Mouse (Mus musculus) MEL (cell line): ENCODE measurements around the gene P2rx3. TPM values are rescaled to one million over a fixed set of nuclear protein-coding genes. Genes with fewer than 3 reads are reported as not detected.
A peak's percentile ranks its signal among the peaks of the same experiment; 100 is the strongest.

Experiments used
- DNase-seq: peaks from one replicate; pipeline ENCODE4 v3.0.0; 2011; ENCODE audit warnings: low read depth, low spot score
- H3K27ac ChIP-seq: 2 replicates; pipeline ENCODE4 v1.5.1; 2012; ENCODE audit warnings: low read depth, mild to moderate bottlenecking, control low read depth, low read length, moderate library complexity; ENCODE audit not compliant: control insufficient read depth
- H3K27me3 ChIP-seq, 2 experiments: fragments of 150-350 bp in 1 of 2; sonication (generic) in 1 of 2; 2 replicates each; pipeline ENCODE4 v1.6.1; 2012; ENCODE audit warnings: low read length in 2 of 2, mild to moderate bottlenecking in 2 of 2, improper control_type of control experiment in 1 of 2, moderate library complexity in 1 of 2; ENCODE audit not compliant: insufficient read depth in 2 of 2, control insufficient read depth in 1 of 2
- H3K36me3 ChIP-seq, 2 experiments: 2 replicates each; pipeline ENCODE4 v1.6.1; 2012 to 2014; ENCODE audit warnings: low read length in 2 of 2, improper control_type of control experiment in 1 of 2, inconsistent platforms in 1 of 2, mild to moderate bottlenecking in 1 of 2; ENCODE audit not compliant: insufficient read depth in 2 of 2, control insufficient read depth in 1 of 2
- H3K4me1 ChIP-seq, 2 experiments: fragments of 150-350 bp in 1 of 2; sonication (generic) in 1 of 2; 2 replicates each; pipeline ENCODE4 v1.6.1; 2012; ENCODE audit warnings: low read length in 2 of 2, improper control_type of control experiment in 1 of 2, mild to moderate bottlenecking in 1 of 2; ENCODE audit not compliant: insufficient read depth in 2 of 2, control insufficient read depth in 1 of 2
- H3K4me3 ChIP-seq, 2 experiments: fragments of 150-350 bp in 1 of 2; sonication (generic) in 1 of 2; 2 replicates each; pipeline ENCODE4 v1.5.1; 2012; ENCODE audit warnings: low read depth in 2 of 2, low read length in 2 of 2, mild to moderate bottlenecking in 2 of 2, moderate library complexity in 2 of 2, control low read depth in 1 of 2, improper control_type of control experiment in 1 of 2; ENCODE audit not compliant: control insufficient read depth in 1 of 2, insufficient read depth in 1 of 2
- H3K79me2 ChIP-seq: 2 replicates; pipeline ENCODE4 v1.6.1; 2012; ENCODE audit warnings: mild to moderate bottlenecking, low read length, moderate library complexity; ENCODE audit not compliant: control insufficient read depth, poor library complexity, insufficient read depth
- H3K9ac ChIP-seq: 2 replicates; pipeline ENCODE4 v1.6.1; 2012; ENCODE audit warnings: low read depth, mild to moderate bottlenecking, control low read depth, low read length, moderate library complexity; ENCODE audit not compliant: control insufficient read depth, poor library complexity, severe bottlenecking
- H3K9me3 ChIP-seq: fragments of 150-350 bp; sonication (generic); replicated peaks from 2 replicates; pipeline ENCODE4 v1.6.1; 2012; ENCODE audit warnings: mild to moderate bottlenecking, low read length, improper control_type of control experiment, moderate library complexity; ENCODE audit not compliant: insufficient read depth
- CHD1 ChIP-seq: IDR thresholded peaks from 2 replicates; pipeline ENCODE4 v1.6.1; 2012; ENCODE audit warnings: low read depth, mild to moderate bottlenecking, inconsistent platforms, low read length, improper control_type of control experiment
- CTCF ChIP-seq, 3 experiments: IDR thresholded peaks in 2 of 3; conservative IDR thresholded peaks in 1 of 3; 2 replicates each; pipeline ENCODE4 v1.5.1; 2011 to 2012; ENCODE audit warnings: low read length in 3 of 3, low read depth in 2 of 3, mild to moderate bottlenecking in 2 of 3, improper control_type of control experiment in 1 of 3, inconsistent platforms in 1 of 3, mixed read lengths in 1 of 3, moderate library complexity in 1 of 3; ENCODE audit not compliant: control insufficient read depth in 1 of 3, insufficient read depth in 1 of 3, poor library complexity in 1 of 3, severe bottlenecking in 1 of 3
- E2F4 ChIP-seq: IDR thresholded peaks from 2 replicates; pipeline ENCODE4 v1.6.1; 2011; ENCODE audit warnings: low read depth, low read length, improper control_type of control experiment, borderline replicate concordance
- ETS1 ChIP-seq: IDR thresholded peaks from 2 replicates; pipeline ENCODE4 v1.6.1; 2012; ENCODE audit warnings: low read depth, mild to moderate bottlenecking, inconsistent platforms, low read length, improper control_type of control experiment, moderate library complexity
- GATA1 ChIP-seq: IDR thresholded peaks from 2 replicates; pipeline ENCODE4 v1.6.1; 2011; ENCODE audit warnings: low read depth, low read length, improper control_type of control experiment
- HCFC1 ChIP-seq: IDR thresholded peaks from 2 replicates; pipeline ENCODE4 v1.6.1; 2012; ENCODE audit warnings: low read depth, mild to moderate bottlenecking, inconsistent platforms, low read length, improper control_type of control experiment, moderate library complexity
- JUND ChIP-seq: IDR thresholded peaks from 2 replicates; pipeline ENCODE4 v1.6.1; 2011; ENCODE audit warnings: low read depth, mild to moderate bottlenecking, improper control_type of control experiment, low read length
- MAFK ChIP-seq: IDR thresholded peaks from 2 replicates; pipeline ENCODE4 v1.6.1; 2011; ENCODE audit warnings: low read depth, mild to moderate bottlenecking, low read length, improper control_type of control experiment, borderline replicate concordance
- MAX ChIP-seq: IDR thresholded peaks from 2 replicates; pipeline ENCODE4 v1.6.1; 2011; ENCODE audit warnings: low read length, improper control_type of control experiment
- MEF2A ChIP-seq: IDR thresholded peaks from 2 replicates; pipeline ENCODE4 v1.6.1; 2014; ENCODE audit warnings: low read depth, mild to moderate bottlenecking, inconsistent platforms, low read length, improper control_type of control experiment; ENCODE audit not compliant: poor library complexity, insufficient replicate concordance, severe bottlenecking; ENCODE audit errors: extremely low read depth
- MYB ChIP-seq: IDR thresholded peaks from 2 replicates; pipeline ENCODE4 v1.6.1; 2011; ENCODE audit warnings: mild to moderate bottlenecking, low read depth, low read length, improper control_type of control experiment
- NRF1 ChIP-seq: IDR thresholded peaks from 2 replicates; pipeline ENCODE4 v1.6.1; 2014; ENCODE audit warnings: low read depth, mild to moderate bottlenecking, inconsistent platforms, low read length, improper control_type of control experiment, moderate library complexity; ENCODE audit not compliant: poor library complexity, insufficient read depth, severe bottlenecking
- POLR2AphosphoS2 ChIP-seq: IDR thresholded peaks from 2 replicates; pipeline ENCODE4 v1.6.1; 2011; ENCODE audit warnings: low read length, improper control_type of control experiment
- POLR2AphosphoS5 ChIP-seq: IDR thresholded peaks from 2 replicates; pipeline ENCODE4 v1.6.1; 2012; ENCODE audit warnings: low read depth, borderline replicate concordance, mild to moderate bottlenecking, inconsistent platforms, low read length, moderate library complexity, mixed read lengths
- RAD21 ChIP-seq: IDR thresholded peaks from 2 replicates; pipeline ENCODE4 v1.6.1; 2011; ENCODE audit warnings: mild to moderate bottlenecking, low read depth, low read length, improper control_type of control experiment
- RCOR1 ChIP-seq: IDR thresholded peaks from 2 replicates; pipeline ENCODE4 v1.6.1; 2012; ENCODE audit warnings: low read depth, mild to moderate bottlenecking, inconsistent platforms, low read length, improper control_type of control experiment
- SIN3A ChIP-seq: IDR thresholded peaks from 2 replicates; pipeline ENCODE4 v1.6.1; 2012; ENCODE audit warnings: low read length, improper control_type of control experiment, inconsistent platforms
- SMC3 ChIP-seq: IDR thresholded peaks from 2 replicates; pipeline ENCODE4 v1.6.1; 2011; ENCODE audit warnings: low read depth, low read length, improper control_type of control experiment
- TCF12 ChIP-seq: IDR thresholded peaks from 2 replicates; pipeline ENCODE4 v1.6.1; 2014; ENCODE audit warnings: low read depth, mild to moderate bottlenecking, inconsistent platforms, low read length, improper control_type of control experiment, moderate library complexity
- USF2 ChIP-seq, 2 experiments: IDR thresholded peaks; 2 replicates each; pipeline ENCODE4 v1.6.1; 2011 to 2012; ENCODE audit warnings: improper control_type of control experiment in 2 of 2, low read length in 2 of 2, borderline replicate concordance in 1 of 2, inconsistent platforms in 1 of 2, low read depth in 1 of 2, mild to moderate bottlenecking in 1 of 2; ENCODE audit not compliant: insufficient read depth in 1 of 2
- ZC3H11A ChIP-seq: IDR thresholded peaks from 2 replicates; pipeline ENCODE4 v1.6.1; 2012; ENCODE audit warnings: low read depth, mild to moderate bottlenecking, inconsistent platforms, low read length, improper control_type of control experiment
- ZKSCAN1 ChIP-seq: IDR thresholded peaks from 2 replicates; pipeline ENCODE4 v1.6.1; 2012; ENCODE audit warnings: low read depth, mild to moderate bottlenecking, inconsistent platforms, low read length, improper control_type of control experiment, moderate library complexity
- ZMIZ1 ChIP-seq: IDR thresholded peaks from 2 replicates; pipeline ENCODE4 v1.6.1; 2012; ENCODE audit warnings: low read depth, mild to moderate bottlenecking, inconsistent platforms, low read length, improper control_type of control experiment, moderate library complexity
- polyA plus RNA-seq, 2 experiments: library from polyadenylated mRNA; stranded (reverse) in 1 of 2; unstranded in 1 of 2; fragments of >175 nt in 1 of 2; fragments of >200 nt in 1 of 2; gene quantifications; 2 replicates each; pipeline versions ENCODE4 v1.2.1 to v1.2.4; 2012; ENCODE audit warnings: low replicate concordance in 2 of 2, low read depth in 1 of 2; ENCODE audit not compliant: insufficient read length in 2 of 2, insufficient read depth in 1 of 2, missing spikeins in 1 of 2
- total RNA-seq: library from RNA; depleted of rRNA; stranded (reverse); fragments of 300-350 nt; gene quantifications from 2 replicates; pipeline ENCODE4 v1.2.3, GENCODE M21; 2012

Gene P2rx3
- total and polyA plus RNA-seq, 3 experiments: 0.36 TPM; not detected in 2

- TF ChIP-seq CHD1 (no peak), POLR2AphosphoS5 (no peak), RAD21 (no peak), POLR2AphosphoS2 (no peak), TCF12 (no peak), RCOR1 (no peak), MEF2A (no peak), ZC3H11A (no peak), SIN3A (no peak), ZKSCAN1 (no peak), GATA1 (no peak), SMC3 (no peak), ZMIZ1 (no peak)
- peak overlapping the region; percentile 70 to 83 for H3K4me3 ChIP-seq
- no peaks in the 10 kb centered on the region; a peak in 1 of 4 replicates for H3K27me3 ChIP-seq
- H3K36me3 ChIP-seq: peaks cover 16 to 21% of the 10 kb centered on the region in 2 experiments
- no peak for DNase-seq
- peak overlapping the region; percentile 81 for H3K9ac ChIP-seq
- H3K79me2 ChIP-seq: peaks cover 21% of the 10 kb centered on the region
- H3K4me1 ChIP-seq: peaks cover 0 to 18% of the 10 kb centered on the region in 2 experiments; a peak in 3 of 4 replicates
- H3K27ac ChIP-seq: no peak overlapping the region
- no peaks in the 10 kb centered on the region for H3K9me3 ChIP-seq
Measured at GRCm38 (mm10) chr2:85038336-85038735, 1.1 kb upstream of the P2rx3 start.

DNA sequence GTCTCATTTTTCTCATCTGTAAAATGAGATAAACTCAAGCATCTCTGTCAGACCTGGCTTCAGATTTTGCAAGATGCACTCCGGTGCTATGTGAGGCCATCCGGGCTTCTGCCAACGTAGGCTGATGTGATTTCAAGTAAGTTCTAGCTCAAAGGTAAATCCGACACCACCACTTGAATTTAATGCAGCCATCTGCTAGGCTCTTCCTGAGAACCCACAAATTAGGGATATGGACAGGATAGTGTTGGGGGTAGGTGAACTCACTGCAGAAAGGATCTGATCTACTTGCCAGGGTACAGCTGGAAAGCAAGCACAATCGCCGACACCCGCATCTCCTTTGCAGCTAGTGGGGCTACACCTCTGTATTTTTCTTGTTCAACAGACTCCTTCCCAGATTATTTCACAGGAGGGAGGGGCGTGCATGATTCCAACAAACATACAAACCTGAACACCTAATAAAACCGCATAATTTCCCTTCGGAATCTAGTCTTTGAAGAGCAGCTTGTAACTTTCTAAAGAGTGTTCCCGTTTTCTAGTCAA lies 685 bp downstream of the P2rx3 start:
- Histone ChIP-seq H3K27me3 (peaks cover 0 to 1% of the 10 kb centered on the region in 2 experiments; a peak in 1 of 4 replicates), H3K4me1 (peaks cover 0 to 18% of the 10 kb centered on the region in 2 experiments; a peak in 3 of 4 replicates), H3K9ac (peak overlapping the region; percentile 71), H3K36me3 (peaks cover 11 to 21% of the 10 kb centered on the region in 2 experiments), H3K4me3 (peak overlapping the region; percentile 59 to 83), H3K27ac (peak overlapping the region; percentile 6; the same call in 1 of the 2 replicates), H3K9me3 (no peaks in the 10 kb centered on the region), H3K79me2 (peaks cover 21% of the 10 kb centered on the region)
- TF ChIP-seq ZKSCAN1: peak; percentile 66; the same call in 1 of the 2 replicates
- TF ChIP-seq E2F4: no peak
- no peak for DNase-seq

DNA sequence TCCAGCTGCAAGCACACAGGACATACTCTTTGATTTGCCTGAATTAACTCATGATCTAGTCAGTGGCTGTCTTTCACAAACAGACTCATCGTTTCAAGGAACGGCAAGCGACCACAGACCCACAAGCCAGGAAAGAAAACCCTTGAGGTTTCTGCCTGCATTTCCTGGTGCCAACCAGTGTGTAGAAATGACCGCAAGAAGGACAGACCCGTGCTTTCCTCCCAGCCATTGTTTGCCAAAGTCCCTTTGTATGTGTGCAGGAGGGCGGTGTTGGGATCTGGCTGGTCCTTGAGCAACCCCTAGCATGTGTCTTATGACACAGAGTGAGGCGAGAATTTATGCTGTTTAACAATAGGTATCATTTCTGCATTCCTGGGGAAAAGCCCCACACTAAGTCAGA lies 3.1 kb downstream of the P2rx3 start:
- H3K27ac ChIP-seq: no peak overlapping the region
- peaks cover 16% of the 10 kb centered on the region for H3K79me2 ChIP-seq
- H3K36me3 ChIP-seq: peaks cover 3 to 21% of the 10 kb centered on the region in 2 experiments
- no peak overlapping the region for H3K4me3 ChIP-seq
- TF ChIP-seq E2F4: no peak
- TF ChIP-seq ETS1: no peak
- no peak for TF ChIP-seq NRF1
- TF ChIP-seq USF2 (IDR thresholded peaks at IDR 0.05; ENCODE audit: borderline replicate concordance in 1 of 2, insufficient read depth in 1 of 2, low read depth in 1 of 2, low read length in 2 of 2): no peak
- TF ChIP-seq POLR2AphosphoS2: no peak
- no peak for TF ChIP-seq MAX
- TF ChIP-seq MAFK: no peak
- no peak for TF ChIP-seq HCFC1
- no peak for TF ChIP-seq JUND
- no peak for TF ChIP-seq MEF2A
- TF ChIP-seq POLR2AphosphoS5: no peak
- TF ChIP-seq ZC3H11A: no peak
- no peak for TF ChIP-seq MYB
- no peak for TF ChIP-seq CTCF (IDR thresholded peaks at IDR 0.05 in 2 of 3, conservative IDR thresholded peaks at IDR 0.05 in 1 of 3; ENCODE audit: control insufficient read depth in 1 of 3, insufficient read depth in 1 of 3, low read depth in 2 of 3, low read length in 3 of 3, poor library complexity in 1 of 3, severe bottlenecking in 1 of 3)
- TF ChIP-seq, all 39 proteins: peak for 0
- Histone ChIP-seq H3K9ac (no peak overlapping the region), H3K27me3 (peaks cover 0 to 1% of the 10 kb centered on the region in 2 experiments; a peak in 1 of 4 replicates), H3K9me3 (no peaks in the 10 kb centered on the region), H3K4me1 (peaks cover 0 to 18% of the 10 kb centered on the region in 2 experiments; a peak in 3 of 4 replicates)
- DNase-seq: no peak
